Mouse (Mus musculus): ENCODE measurements around the gene Lgals8. TPM values are rescaled to one million over a fixed set of nuclear protein-coding genes. Genes with fewer than 3 reads are reported as not detected.

The Lgals8 gene
- total and polyA plus RNA-seq, 2 experiments from 2014 or later: 20.1 to 28.6 TPM

- TF ChIP-seq CTCF (IDR thresholded peaks at IDR 0.05; ENCODE audit: low read depth): no peak
- ATAC-seq (no peak), DNase-seq (ENCODE audit: low spot score) (no peak)
- Histone ChIP-seq H3K4me3 (ENCODE audit: low read length) (no peak overlapping the region), H3K36me3 (ENCODE audit: insufficient read depth, low read length) (peaks cover 41% of the 10 kb centered on the region), H3K27me3 (ENCODE audit: insufficient read depth, low read length) (no peaks in the 10 kb centered on the region), H3K4me1 (ENCODE audit: insufficient read depth, low read length) (no peaks in the 10 kb centered on the region), H3K27ac (no peak overlapping the region), H3K9me3 (ENCODE audit: low read length) (no peaks in the 10 kb centered on the region), H3K9ac (replicated peaks; ENCODE audit: low read length) (no peak overlapping the region), H3K4me2 (ENCODE audit: low read depth, low read length) (no peak overlapping the region)
- 88% methylated on average over 8 of the region's 8 CpGs for WGBS
Measured at GRCm38 (mm10) chr13:12412016-12412415, 52.7 kb downstream of the Lgals8 start.

- H3K4me2 ChIP-seq (ENCODE audit: low read depth, low read length): no peak overlapping the region
- no peak overlapping the region for H3K27ac ChIP-seq
- H3K36me3 ChIP-seq (ENCODE audit: insufficient read depth, low read length): peaks cover 37% of the 10 kb centered on the region
- H3K4me3 ChIP-seq (ENCODE audit: low read length): no peak overlapping the region
- H3K9ac ChIP-seq (replicated peaks; ENCODE audit: low read length): no peak overlapping the region
- WGBS: 88% methylated on average over 9 of the region's 9 CpGs
- no peaks in the 10 kb centered on the region for H3K9me3 ChIP-seq (ENCODE audit: low read length)
- ATAC-seq (no peak), DNase-seq (ENCODE audit: low spot score) (peak; percentile 11)
- no peak for TF ChIP-seq CTCF (IDR thresholded peaks at IDR 0.05; ENCODE audit: low read depth)
- no peaks in the 10 kb centered on the region for H3K27me3 ChIP-seq (ENCODE audit: insufficient read depth, low read length)
- no peaks in the 10 kb centered on the region for H3K4me1 ChIP-seq (ENCODE audit: insufficient read depth, low read length)
Measured at GRCm38 (mm10) chr13:12408343-12409066, 56.2 kb downstream of the Lgals8 start.

GRCm38 (mm10) chr13:12395571-12395970 is 69.2 kb downstream of the Lgals8 start:
- H3K4me1 ChIP-seq (ENCODE audit: insufficient read depth, low read length): peaks cover 5% of the 10 kb centered on the region
- H3K27me3 ChIP-seq (ENCODE audit: insufficient read depth, low read length): no peaks in the 10 kb centered on the region
- TF ChIP-seq CTCF (IDR thresholded peaks at IDR 0.05; ENCODE audit: low read depth): no peak
- peak overlapping the region; percentile 56 for H3K9ac ChIP-seq (replicated peaks; ENCODE audit: low read length)
- H3K4me2 ChIP-seq (ENCODE audit: low read depth, low read length): peak overlapping the region; percentile 99
- H3K36me3 ChIP-seq (ENCODE audit: insufficient read depth, low read length): peaks cover 9% of the 10 kb centered on the region; the same call in 1 of the 2 replicates
- DNase-seq (ENCODE audit: low spot score) (no peak), ATAC-seq (peak; percentile 31; the same call in 1 of the 2 replicates)
- 0% methylated on average over 23 of the region's 23 CpGs for WGBS
- H3K9me3 ChIP-seq (ENCODE audit: low read length): no peaks in the 10 kb centered on the region
- no peak overlapping the region; the same call in 1 of the 2 replicates for H3K27ac ChIP-seq
- H3K4me3 ChIP-seq (ENCODE audit: low read length): peak overlapping the region; percentile 81

- Histone ChIP-seq H3K4me1 (ENCODE audit: insufficient read depth, low read length) (peaks cover 5% of the 10 kb centered on the region), H3K4me2 (ENCODE audit: low read depth, low read length) (peak within 1 kb of the TSS; percentile 99), H3K27me3 (ENCODE audit: insufficient read depth, low read length) (no peaks in the 10 kb centered on the region), H3K36me3 (ENCODE audit: insufficient read depth, low read length) (peaks cover 4% of the 10 kb centered on the region; the same call in 1 of the 2 replicates), H3K9me3 (ENCODE audit: low read length) (no peaks in the 10 kb centered on the region), H3K4me3 (ENCODE audit: low read length) (peak within 1 kb of the TSS; percentile 81), H3K27ac (peak within 1 kb of the TSS; percentile 22), H3K9ac (replicated peaks; ENCODE audit: low read length) (peak within 1 kb of the TSS; percentile 56)
- WGBS: under 1% methylated on average over 43 of the region's 43 CpGs
- no peak for TF ChIP-seq CTCF (IDR thresholded peaks at IDR 0.05; ENCODE audit: low read depth)
- DNase-seq (ENCODE audit: low spot score) (peak; percentile 97), ATAC-seq (peak; percentile 96)
Measured at GRCm38 (mm10) chr13:12394609-12395505, 69.9 kb downstream of the Lgals8 start, which contains the start of gene Heatr1. TSS of gene Heatr1 (plus strand) at chr13:12395027.

Other genes starting within 250 kb of the Lgals8 start
- gene Mtr, start 206.8 kb downstream of the Lgals8 start, total RNA-seq (2014; rRNA removed): 5.0 and 7.8 TPM in 2 replicates
- gene Mtr, start 206.8 kb downstream of the Lgals8 start, polyA plus RNA-seq (2015; fragmentation: Nextera tagmentation; extraction: Ambion mirVana): 2.4 and 3.0 TPM in 2 replicates
- 2.8 and 6.5 TPM in 2 replicates for gene Actn2, start 124.2 kb downstream of the Lgals8 start, total RNA-seq (2014; rRNA removed)
- gene Actn2, start 124.2 kb downstream of the Lgals8 start, polyA plus RNA-seq (2015; fragmentation: Nextera tagmentation; extraction: Ambion mirVana): 2.8 and 4.9 TPM in 2 replicates
- 12.4 and 14.2 TPM in 2 replicates for gene Heatr1, start 69.9 kb downstream of the Lgals8 start, total RNA-seq (2014; rRNA removed)
- 5.9 and 6.4 TPM in 2 replicates for gene Heatr1, start 69.9 kb downstream of the Lgals8 start, polyA plus RNA-seq (2015; fragmentation: Nextera tagmentation; extraction: Ambion mirVana)
- 1.5 TPM in 2 replicates for gene Edaradd, start 55.5 kb upstream of the Lgals8 start, total RNA-seq (2014; rRNA removed)
- gene Edaradd, start 55.5 kb upstream of the Lgals8 start, polyA plus RNA-seq (2015; fragmentation: Nextera tagmentation; extraction: Ambion mirVana): 1.2 TPM in 2 replicates
- gene Ero1lb, start 100.9 kb upstream of the Lgals8 start, total RNA-seq (2014; rRNA removed): 12.2 and 16.7 TPM in 2 replicates
- 10.7 and 11.4 TPM in 2 replicates for gene Ero1lb, start 100.9 kb upstream of the Lgals8 start, polyA plus RNA-seq (2015; fragmentation: Nextera tagmentation; extraction: Ambion mirVana)

Measured in hindbrain, postnatal 0 days (tissue).